Mouse (Mus musculus) heart, postnatal 36 days (tissue): ENCODE measurements around the gene Pip4k2c. TPM values are rescaled to one million over a fixed set of nuclear protein-coding genes. Genes with fewer than 3 reads are reported as not detected.
"Not testable (repeated sequence)": the region's sequence is repeated elsewhere in the genome, so short reads cannot be mapped to it uniquely, and the experiment has no call there.

Experiments
- DNase-seq, 2 experiments: peaks; one replicate each; pipeline ENCODE4 v3.0.0; 2021 to 2022
- intact Hi-C: fragments of 180-260 bp; cut with DNase I; formaldehyde crosslinking; loops from one replicate; pipeline ENCODE4 v1.15.1; 2025
- total RNA-seq, 2 experiments: library from RNA; stranded (reverse); gene quantifications; 2 replicates each; pipeline ENCODE4 v1.2.3; 2021

Gene Pip4k2c
- total RNA-seq, 2 experiments from 2014 or later: 26.9 to 29.9 TPM

GRCm38 (mm10) chr10:127153323-127153722 is 58.1 kb downstream of the Pip4k2c start:
- intact Hi-C loops: no loop called here
- DNase-seq: no peak

DNA sequence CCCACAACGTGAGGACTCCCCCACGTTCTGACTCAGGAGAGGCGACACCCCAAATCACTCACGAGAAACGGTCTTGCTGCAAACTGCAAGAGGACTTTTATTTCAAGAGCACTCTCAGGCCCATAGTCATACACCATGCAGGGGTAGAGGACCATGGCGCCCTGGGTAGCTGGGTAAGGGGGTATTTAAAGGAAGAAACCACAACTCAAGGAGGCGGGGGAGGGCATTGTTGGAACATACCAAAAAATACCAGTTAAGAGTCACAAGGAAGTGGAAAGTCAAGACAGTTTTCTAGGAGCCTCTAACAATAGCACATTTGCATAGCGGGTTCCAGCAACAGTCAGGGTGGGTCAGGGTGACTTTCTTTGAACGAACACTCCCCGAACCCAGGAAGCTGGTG is 58.8 kb downstream of the Pip4k2c start:
- DNase-seq, intact Hi-C loops: not testable (repeated sequence)

DNA sequence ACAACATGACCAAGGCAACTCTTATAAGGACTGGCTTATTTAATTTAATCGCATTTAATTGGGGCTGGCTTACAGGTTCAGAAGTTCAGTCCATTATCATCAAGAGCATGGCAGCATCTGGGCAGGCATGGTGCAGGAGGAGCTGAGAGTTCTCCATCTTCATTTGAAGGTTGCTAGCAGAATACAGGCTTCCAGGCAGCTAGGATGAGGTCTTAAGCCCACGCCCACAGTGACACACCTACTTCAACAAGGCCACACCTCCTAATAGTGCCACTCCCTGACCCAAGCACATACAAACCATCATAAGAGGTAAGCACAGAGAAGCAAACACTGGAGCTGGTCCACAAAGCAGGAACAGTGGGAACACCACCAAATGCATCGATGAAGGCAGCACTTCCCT is 60.2 kb downstream of the Pip4k2c start:
- intact Hi-C loops, DNase-seq: not testable (repeated sequence)

DNA sequence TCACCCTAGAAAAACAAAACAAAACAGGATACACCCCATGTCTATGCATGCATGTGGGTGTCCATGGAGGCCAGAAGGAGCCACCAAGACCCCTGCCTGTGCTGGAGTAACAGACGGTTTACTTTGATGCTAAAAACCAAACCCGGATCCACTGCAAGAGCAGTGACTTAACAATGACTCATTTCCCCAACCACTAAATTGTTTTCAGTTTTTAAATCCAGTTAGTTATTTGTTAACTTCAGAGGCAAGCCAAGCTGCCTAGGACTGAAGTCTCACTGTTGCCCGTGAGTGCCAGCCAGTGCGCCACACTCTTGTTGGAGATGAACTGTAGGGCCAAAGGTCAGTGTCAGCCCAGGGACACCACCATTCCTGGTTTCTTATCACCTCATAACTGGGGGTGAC is 60.9 kb downstream of the Pip4k2c start:
- DNase-seq: no peak
- intact Hi-C loops: no loop called here

- DNase-seq: no peak
- intact Hi-C loops: no loop called here
Observed at GRCm38 (mm10) chr10:127147135-127147534, 64.2 kb downstream of the Pip4k2c start.

Other genes starting within 250 kb of the Pip4k2c start
- gene Ctdsp2, start 232.9 kb downstream of the Pip4k2c start, total RNA-seq: 100 to 1,000 TPM; 131 to 136 TPM
- gene Avil, start 210.9 kb downstream of the Pip4k2c start, total RNA-seq: under 1 TPM; 0.35 to 0.80 TPM
- gene Tsfm, start 180.7 kb downstream of the Pip4k2c start, total RNA-seq: 10 to 100 TPM; 56.1 to 62.2 TPM
- gene Mettl1, start 170.2 kb downstream of the Pip4k2c start, total RNA-seq: 1 to 10 TPM; 7.7 to 7.9 TPM
- gene Eef1akmt3, start 170.1 kb downstream of the Pip4k2c start, total RNA-seq: not detected
- gene Cyp27b1, start 163.3 kb downstream of the Pip4k2c start, total RNA-seq: under 1 TPM; 0.14 to 0.31 TPM
- 1 to 10 TPM; 2.3 to 2.9 TPM for gene March9, start 151.4 kb downstream of the Pip4k2c start, total RNA-seq
- 10 to 100 TPM; 76.7 to 85.5 TPM for gene Cdk4, start 148.1 kb downstream of the Pip4k2c start, total RNA-seq
- gene Tspan31, start 141.3 kb downstream of the Pip4k2c start, total RNA-seq: 10 to 100 TPM; 43.8 to 46.9 TPM
- gene Agap2, start 136.3 kb downstream of the Pip4k2c start, total RNA-seq: 1 to 10 TPM; 5.6 to 7.0 TPM
- gene Os9, start 90.5 kb downstream of the Pip4k2c start, total RNA-seq: 10 to 100 TPM; 25.2 to 29.7 TPM
- gene B4galnt1, start 46.4 kb downstream of the Pip4k2c start, total RNA-seq: 1 to 10 TPM; 1.6 to 2.7 TPM
- 10 to 100 TPM; 17.2 to 23.1 TPM for gene Slc26a10, start 30.9 kb downstream of the Pip4k2c start, total RNA-seq
- 10 to 100 TPM; 12.4 to 12.8 TPM for gene Arhgef25, start 21.5 kb downstream of the Pip4k2c start, total RNA-seq
- gene Dtx3, start 15.9 kb downstream of the Pip4k2c start, total RNA-seq: 10 to 100 TPM; 25.8 to 29.4 TPM
- gene Kif5a, start 51.8 kb upstream of the Pip4k2c start, total RNA-seq: under 1 TPM; 0.41 to 0.92 TPM
- gene Dctn2, start 54.8 kb upstream of the Pip4k2c start, total RNA-seq: 100 to 1,000 TPM; 144 to 154 TPM
- gene Mbd6, start 77.4 kb upstream of the Pip4k2c start, total RNA-seq: 10 to 100 TPM; 22.0 to 24.2 TPM
- 10 to 100 TPM; 41.0 to 46.4 TPM for gene Mars, start 100.2 kb upstream of the Pip4k2c start, total RNA-seq
- gene Arhgap9, start 110.4 kb upstream of the Pip4k2c start, total RNA-seq: 1 to 10 TPM; 3.1 to 3.6 TPM
- 1 to 10 TPM; 1.0 to 2.6 TPM for gene Gli1, start 130.4 kb upstream of the Pip4k2c start, total RNA-seq
- gene Inhbe, start 142.8 kb upstream of the Pip4k2c start, total RNA-seq: not detected
- gene Inhbc, start 158.8 kb upstream of the Pip4k2c start, total RNA-seq: not detected
- gene R3hdm2, start 168.7 kb upstream of the Pip4k2c start, total RNA-seq: 100 to 1,000 TPM; 150 to 169 TPM